Mouse (Mus musculus) layer of hippocampus, adult 11-12 months (tissue): ENCODE measurements at regions not wholly inside any gene's neighbourhood (a gene's known extent, or its start where the extent isn't known, plus 50 kb on each side); places are given as distances from the start of the nearest gene placed in this dataset.

Experiments used
- DNase-seq: peaks from one replicate; pipeline ENCODE4 v3.0.0; 2022; ENCODE audit warnings: low spot score

GRCm38 (mm10) chr13:10741391-10741790 lies 380.7 kb upstream of the Chrm3 start:
- DNase-seq = no peak

- DNase-seq = peak; percentile 7
Observed at GRCm38 (mm10) chr13:10725745-10726171, 365.1 kb upstream of the Chrm3 start.

- no peak for DNase-seq
Observed at GRCm38 (mm10) chr13:10725335-10725734, 364.7 kb upstream of the Chrm3 start.

- DNase-seq = no peak
Observed at GRCm38 (mm10) chr13:10720639-10721038, 360.0 kb upstream of the Chrm3 start.

GRCm38 (mm10) chr13:10711451-10711850 lies 350.8 kb upstream of the Chrm3 start:
- no peak for DNase-seq

GRCm38 (mm10) chr13:10710909-10711308 lies 350.3 kb upstream of the Chrm3 start:
- no peak for DNase-seq

GRCm38 (mm10) chr13:10697146-10697545 lies 336.5 kb upstream of the Chrm3 start:
- no peak for DNase-seq

- DNase-seq = no peak
Observed at GRCm38 (mm10) chr13:10696181-10696977, 335.7 kb upstream of the Chrm3 start.

- no peak for DNase-seq
Observed at GRCm38 (mm10) chr13:10691307-10691706, 330.7 kb upstream of the Chrm3 start.

- no peak for DNase-seq
Observed at GRCm38 (mm10) chr13:10687379-10687778, 326.7 kb upstream of the Chrm3 start.

GRCm38 (mm10) chr13:10654086-10654422 lies 293.4 kb upstream of the Chrm3 start:
- DNase-seq = no peak

GRCm38 (mm10) chr13:10653376-10654085 lies 292.9 kb upstream of the Chrm3 start:
- peak; percentile 72 for DNase-seq

GRCm38 (mm10) chr13:10636859-10637258 lies 276.2 kb upstream of the Chrm3 start:
- DNase-seq = peak; percentile 4

GRCm38 (mm10) chr13:10630467-10630866 lies 269.8 kb upstream of the Chrm3 start:
- DNase-seq = no peak

GRCm38 (mm10) chr13:10619661-10620060 lies 259.0 kb upstream of the Chrm3 start:
- DNase-seq = no peak

- no peak for DNase-seq
Observed at GRCm38 (mm10) chr13:10618421-10618954, 257.8 kb upstream of the Chrm3 start.

GRCm38 (mm10) chr13:10574951-10575350 lies 214.3 kb upstream of the Chrm3 start:
- DNase-seq = no peak

- DNase-seq = no peak
Observed at GRCm38 (mm10) chr13:10566825-10567224, 206.2 kb upstream of the Chrm3 start.

- no peak for DNase-seq
Observed at GRCm38 (mm10) chr13:10557559-10557958, 196.9 kb upstream of the Chrm3 start.

GRCm38 (mm10) chr13:10554595-10554994 lies 193.9 kb upstream of the Chrm3 start:
- no peak for DNase-seq

- DNase-seq = no peak
Observed at GRCm38 (mm10) chr13:10542723-10543122, 182.1 kb upstream of the Chrm3 start.

GRCm38 (mm10) chr13:10540197-10540940 lies 179.7 kb upstream of the Chrm3 start:
- no peak for DNase-seq
